Mouse (Mus musculus) lung, postnatal 36 days (tissue): ENCODE data around the gene Zmat5.

Experiments
- DNase-seq: peaks from one replicate; pipeline ENCODE4 v3.0.0; 2022; ENCODE audit warnings: mixed read lengths

The Zmat5 gene

GRCm38 (mm10) chr11:4740785-4741184, 36.3 kb downstream of the Zmat5 start:
- DNase-seq: no peak

GRCm38 (mm10) chr11:4744691-4745090, 40.2 kb downstream of the Zmat5 start:
- DNase-seq: no peak

- no peak for DNase-seq
Measured at GRCm38 (mm10) chr11:4745969-4746368, 41.5 kb downstream of the Zmat5 start.

- no peak for DNase-seq
Measured at GRCm38 (mm10) chr11:4746733-4747132, 42.3 kb downstream of the Zmat5 start, which contains the start of gene Cabp7. Gene Cabp7, minus strand, starts transcription at chr11:4746778.

GRCm38 (mm10) chr11:4747285-4747684, 42.8 kb downstream of the Zmat5 start:
- DNase-seq: no peak

- peak; percentile 66 for DNase-seq
Measured at GRCm38 (mm10) chr11:4750263-4750662, 45.8 kb downstream of the Zmat5 start.

GRCm38 (mm10) chr11:4752836-4753235, 48.4 kb downstream of the Zmat5 start:
- DNase-seq: no peak

GRCm38 (mm10) chr11:4754036-4754435, 49.6 kb downstream of the Zmat5 start:
- no peak for DNase-seq

GRCm38 (mm10) chr11:4754867-4755266, 50.4 kb downstream of the Zmat5 start:
- no peak for DNase-seq

- no peak for DNase-seq
Measured at GRCm38 (mm10) chr11:4756460-4756859, 52.0 kb downstream of the Zmat5 start.

GRCm38 (mm10) chr11:4756984-4757788, 52.7 kb downstream of the Zmat5 start:
- DNase-seq: no peak

- DNase-seq: no peak
Measured at GRCm38 (mm10) chr11:4757789-4758158, 53.3 kb downstream of the Zmat5 start.

- DNase-seq: peak; percentile 6
Measured at GRCm38 (mm10) chr11:4760438-4760837, 56.0 kb downstream of the Zmat5 start.

GRCm38 (mm10) chr11:4761991-4762390, 57.5 kb downstream of the Zmat5 start:
- no peak for DNase-seq

- DNase-seq: no peak
Measured at GRCm38 (mm10) chr11:4762511-4762910, 58.0 kb downstream of the Zmat5 start.

GRCm38 (mm10) chr11:4763631-4764030, 59.2 kb downstream of the Zmat5 start:
- no peak for DNase-seq

GRCm38 (mm10) chr11:4764476-4764875, 60.0 kb downstream of the Zmat5 start:
- no peak for DNase-seq

GRCm38 (mm10) chr11:4768399-4768798, 63.9 kb downstream of the Zmat5 start:
- DNase-seq: no peak

GRCm38 (mm10) chr11:4769293-4769692, 64.8 kb downstream of the Zmat5 start:
- DNase-seq: no peak

- DNase-seq: no peak
Measured at GRCm38 (mm10) chr11:4769881-4770280, 65.4 kb downstream of the Zmat5 start.

GRCm38 (mm10) chr11:4771756-4772155, 67.3 kb downstream of the Zmat5 start:
- peak; percentile 3 for DNase-seq

- peak; percentile 82 for DNase-seq
Measured at GRCm38 (mm10) chr11:4772925-4773324, 68.4 kb downstream of the Zmat5 start.

- DNase-seq: no peak
Measured at GRCm38 (mm10) chr11:4780927-4781326, 76.4 kb downstream of the Zmat5 start.

GRCm38 (mm10) chr11:4783116-4783515, 78.6 kb downstream of the Zmat5 start:
- DNase-seq: no peak

GRCm38 (mm10) chr11:4784629-4785142, 80.2 kb downstream of the Zmat5 start:
- DNase-seq: peak; percentile 35
